Mouse (Mus musculus) heart, embryonic 15.5 days (tissue): ENCODE data around the gene Gipc3. TPM values are rescaled to one million over a fixed set of nuclear protein-coding genes. Genes with fewer than 3 reads are reported as not detected.

Experiments used
- ATAC-seq: fragments of 200-750 bp; cut with Nextera tagmentation; replicated peaks from 2 replicates; pipeline ENCODE4 v1.8.0; 2017; ENCODE audit warnings: low read depth, moderate TSS enrichment; ENCODE audit not compliant: insufficient number of reproducible peaks, insufficient read depth, low FRiP score
- H3K27ac ChIP-seq: fragments of 300-500 bp; sonication (generic); 2 replicates; pipeline ENCODE4 v1.5.1; 2015; ENCODE audit warnings: mild to moderate bottlenecking, inconsistent platforms
- H3K27me3 ChIP-seq: fragments of 300-500 bp; sonication (generic); 2 replicates; pipeline ENCODE4 v1.6.1; 2015; ENCODE audit warnings: inconsistent platforms
- H3K36me3 ChIP-seq: fragments of 300-500 bp; sonication (generic); 2 replicates; pipeline ENCODE4 v1.6.1; 2015; ENCODE audit warnings: mild to moderate bottlenecking, inconsistent platforms
- H3K4me1 ChIP-seq: fragments of 300-500 bp; sonication (generic); replicated peaks from 2 replicates; pipeline ENCODE4 v1.6.1; 2015; ENCODE audit warnings: inconsistent platforms
- H3K4me2 ChIP-seq: fragments of 300-500 bp; sonication (generic); 2 replicates; pipeline ENCODE4 v1.6.1; 2015; ENCODE audit warnings: inconsistent platforms, mild to moderate bottlenecking, moderate library complexity
- H3K4me3 ChIP-seq: fragments of 300-500 bp; sonication (generic); 2 replicates; pipeline ENCODE4 v1.5.1; 2015; ENCODE audit warnings: mild to moderate bottlenecking, inconsistent platforms
- H3K9ac ChIP-seq: fragments of 300-500 bp; sonication (generic); 2 replicates; pipeline ENCODE4 v1.6.1; 2015; ENCODE audit warnings: mild to moderate bottlenecking, inconsistent platforms
- H3K9me3 ChIP-seq: fragments of 300-500 bp; sonication (generic); replicated peaks from 2 replicates; pipeline ENCODE4 v1.6.1; 2016; ENCODE audit warnings: inconsistent platforms
- WGBS: fragments of 180-500 bp; shearing (Covaris S2); methylation state at CpG from one replicate; pipeline ENCODE4 v1.1.7; 2015; ENCODE audit warnings: mixed read lengths; 5-methylcytosine and 5-hydroxymethylcytosine counted together
- polyA plus RNA-seq: library from polyadenylated mRNA; unstranded; fragments of >200 nt; fragmentation: Nextera tagmentation; extraction: Ambion mirVana; gene quantifications from 2 replicates; pipeline ENCODE4 v1.2.1, GENCODE M21; 2015

Gene Gipc3
- polyA plus RNA-seq, 1 experiment from 2014 or later, result not detected

DNA sequence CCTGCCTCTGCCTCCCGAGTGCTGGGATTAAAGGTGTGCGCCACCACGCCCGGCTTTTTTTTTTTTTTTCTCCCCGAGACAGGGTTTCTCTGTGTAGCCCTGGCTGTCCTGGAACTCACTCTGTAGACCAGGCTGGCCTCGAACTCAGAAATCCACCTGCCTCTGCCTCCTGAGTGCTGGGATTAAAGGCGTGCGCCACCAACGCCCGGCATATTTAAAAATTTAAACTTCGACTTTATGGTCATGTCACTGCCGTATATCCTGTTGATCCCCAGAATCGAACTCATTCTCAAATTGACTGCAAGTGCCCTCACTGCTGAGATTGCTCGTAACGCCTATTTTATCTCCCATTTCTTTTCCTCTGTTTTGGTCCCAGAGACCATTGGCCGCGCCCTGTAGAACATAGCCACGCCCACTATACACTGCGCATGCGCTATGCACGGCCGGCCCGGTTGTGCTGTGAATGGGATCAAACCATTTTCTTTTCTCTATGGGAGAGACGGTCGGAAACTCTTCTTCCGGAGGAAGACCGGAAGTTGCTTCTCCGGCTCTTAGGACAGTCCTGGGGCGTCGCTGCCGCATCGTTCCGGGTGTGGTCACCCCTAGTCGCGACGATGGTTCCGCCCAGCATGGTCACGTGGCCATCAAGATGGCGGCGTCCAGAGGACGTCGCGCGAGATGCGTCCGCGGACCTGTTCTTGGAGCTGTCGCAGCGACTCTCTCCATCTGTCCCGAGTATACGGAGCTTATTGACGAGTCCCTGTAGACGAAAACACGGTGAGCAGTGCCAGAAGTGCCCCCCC lies 40.9 kb upstream of the Gipc3 start, which contains the start of the genes Dohh and Gm48551:
Gene Dohh, plus strand, starts transcription at position 627 of the 803 bp plus-strand sequence.
Gene Gm48551, plus strand, starts transcription at position 665 of the 803 bp plus-strand sequence.
- 5% methylated on average over 53 of the region's 54 CpGs for WGBS
- Histone ChIP-seq H3K9me3 (no peaks in the 10 kb centered on the region), H3K36me3 (peaks cover 28% of the 10 kb centered on the region), H3K4me1 (peaks cover 26% of the 10 kb centered on the region), H3K4me2 (peak within 1 kb of the TSS; percentile 87), H3K9ac (peak within 1 kb of the TSS; percentile 86), H3K27me3 (no peaks in the 10 kb centered on the region), H3K27ac (peak within 1 kb of the TSS; percentile 86), H3K4me3 (peak within 1 kb of the TSS; percentile 95)
- ATAC-seq, result peak; percentile 93

DNA sequence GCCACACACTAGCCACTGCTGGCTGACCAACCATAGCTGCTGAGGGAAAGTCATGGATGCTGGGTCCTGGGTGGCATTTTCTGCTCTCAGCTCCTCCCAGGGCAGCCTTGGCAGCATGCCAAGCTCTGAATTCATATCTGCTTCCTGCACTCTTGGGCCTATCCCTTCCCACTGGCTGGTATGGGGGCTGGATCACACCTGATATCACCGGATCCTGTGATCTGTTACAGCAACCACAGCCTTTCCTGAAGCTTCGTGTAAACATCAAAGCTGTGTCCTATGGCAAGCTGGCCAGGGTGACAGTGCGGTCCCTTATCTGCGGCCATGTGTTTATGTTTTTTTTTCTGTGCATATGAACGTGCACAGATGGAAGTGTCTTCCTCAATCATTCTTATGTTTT lies 39.0 kb upstream of the Gipc3 start:
- H3K9me3 ChIP-seq, result no peaks in the 10 kb centered on the region
- no peak overlapping the region for H3K9ac ChIP-seq
- no peak overlapping the region for H3K4me2 ChIP-seq
- no peaks in the 10 kb centered on the region for H3K27me3 ChIP-seq
- peak overlapping the region; percentile 11 for H3K27ac ChIP-seq
- peaks cover 34% of the 10 kb centered on the region for H3K4me1 ChIP-seq
- no peak for ATAC-seq
- H3K4me3 ChIP-seq, result no peak overlapping the region
- peaks cover 9% of the 10 kb centered on the region for H3K36me3 ChIP-seq
- WGBS, result 23% methylated on average over 5 of the region's 5 CpGs

DNA sequence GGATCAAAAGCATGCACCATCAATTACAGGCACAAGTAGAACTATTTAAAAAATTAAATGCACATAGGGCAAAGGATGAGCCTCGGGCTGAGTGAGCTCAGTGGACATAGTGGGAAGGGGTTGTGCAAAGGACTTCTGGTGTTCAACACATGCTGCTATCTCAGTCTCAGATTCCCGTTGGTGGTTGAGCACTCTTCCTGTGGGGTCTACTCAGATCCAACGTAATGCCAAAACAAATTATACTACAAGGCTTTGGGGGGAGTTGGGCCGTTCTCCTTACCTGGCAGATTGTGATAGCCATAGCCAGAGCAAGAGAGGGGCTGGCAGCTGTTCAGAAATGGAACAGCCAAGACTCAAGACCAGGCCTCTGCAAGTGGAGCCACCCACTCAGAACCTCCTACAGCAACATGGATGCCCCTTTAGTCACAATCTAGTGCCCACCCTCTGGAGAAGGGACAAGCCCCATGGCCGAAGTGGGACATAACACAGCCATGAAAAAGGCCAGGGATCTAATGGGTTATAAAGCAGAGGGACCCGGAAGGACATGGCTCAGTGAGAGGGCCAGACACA lies 36.8 kb upstream of the Gipc3 start:
- no peak overlapping the region for H3K4me3 ChIP-seq
- no peak overlapping the region for H3K9ac ChIP-seq
- H3K36me3 ChIP-seq, result peaks cover 8% of the 10 kb centered on the region; the same call in 1 of the 2 replicates
- no peak overlapping the region for H3K27ac ChIP-seq
- no peaks in the 10 kb centered on the region for H3K9me3 ChIP-seq
- no peak for ATAC-seq
- H3K4me2 ChIP-seq, result no peak overlapping the region
- H3K4me1 ChIP-seq, result peaks cover 39% of the 10 kb centered on the region
- WGBS, result 82% methylated on average over 6 of the region's 6 CpGs
- H3K27me3 ChIP-seq, result no peaks in the 10 kb centered on the region

DNA sequence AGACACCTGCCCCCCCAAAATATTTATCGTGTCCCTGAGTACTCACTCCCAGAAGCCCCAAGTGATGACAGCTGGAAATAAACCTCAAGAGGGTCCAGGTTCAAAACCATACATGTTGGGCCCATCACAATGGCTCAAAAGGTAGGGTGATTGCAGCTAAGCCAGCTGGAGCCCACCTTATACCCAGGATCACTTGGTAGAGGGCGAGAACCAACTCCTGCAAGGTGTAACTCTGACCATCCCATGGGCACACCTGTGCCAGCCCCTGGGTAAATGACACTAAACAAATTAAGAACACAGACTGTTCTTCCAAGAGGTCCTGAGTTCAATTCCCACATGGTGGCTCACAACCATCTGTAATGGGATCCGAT lies 36.1 kb upstream of the Gipc3 start:
- Histone ChIP-seq H3K9me3 (no peaks in the 10 kb centered on the region), H3K4me3 (peak overlapping the region; percentile 93), H3K4me1 (peaks cover 39% of the 10 kb centered on the region), H3K27ac (peak overlapping the region; percentile 68), H3K36me3 (peaks cover 11% of the 10 kb centered on the region; the same call in 1 of the 2 replicates), H3K27me3 (no peaks in the 10 kb centered on the region), H3K9ac (peak overlapping the region; percentile 60), H3K4me2 (peak overlapping the region; percentile 79)
- no peak for ATAC-seq
- 58% methylated on average over 3 of the region's 3 CpGs for WGBS

DNA sequence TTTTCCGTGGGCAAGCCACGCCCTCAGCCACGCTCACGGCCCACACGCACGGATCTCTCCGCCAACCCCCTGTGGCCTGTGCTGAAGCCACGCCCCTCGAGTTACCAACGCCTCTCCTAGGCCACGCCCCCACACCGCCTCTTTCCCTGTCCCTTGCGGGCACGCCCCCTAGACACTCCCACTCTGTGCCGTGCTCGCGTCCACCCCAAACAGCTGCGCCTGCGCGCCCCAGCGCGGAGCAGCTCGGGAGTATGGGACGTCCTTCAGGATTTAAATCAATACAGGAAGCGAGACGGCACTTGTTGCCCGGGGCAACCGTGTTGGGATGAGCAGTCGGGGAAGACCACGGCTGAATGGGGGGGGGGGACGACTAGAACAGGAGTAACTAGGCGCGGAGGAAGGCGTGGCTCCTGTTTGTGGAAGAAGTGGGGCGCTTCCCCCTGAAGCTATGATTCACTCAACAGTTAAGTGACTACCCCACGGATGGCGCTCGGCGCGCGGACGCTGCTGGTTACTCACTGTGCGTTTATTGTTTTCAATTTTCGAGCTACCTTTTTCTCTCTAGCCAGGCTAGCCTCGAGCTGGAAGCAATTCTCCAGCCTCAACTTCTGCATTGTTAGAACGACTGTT lies 35.6 kb upstream of the Gipc3 start:
- H3K9ac ChIP-seq, result peak overlapping the region; percentile 60
- H3K4me3 ChIP-seq, result peak overlapping the region; percentile 93
- H3K27me3 ChIP-seq, result no peaks in the 10 kb centered on the region
- peaks cover 39% of the 10 kb centered on the region for H3K4me1 ChIP-seq
- WGBS, result under 1% methylated on average over 46 of the region's 46 CpGs
- H3K36me3 ChIP-seq, result peaks cover 14% of the 10 kb centered on the region; the same call in 1 of the 2 replicates
- H3K4me2 ChIP-seq, result peak overlapping the region; percentile 89
- ATAC-seq, result peak; percentile 93
- no peaks in the 10 kb centered on the region for H3K9me3 ChIP-seq
- H3K27ac ChIP-seq, result peak overlapping the region; percentile 77

DNA sequence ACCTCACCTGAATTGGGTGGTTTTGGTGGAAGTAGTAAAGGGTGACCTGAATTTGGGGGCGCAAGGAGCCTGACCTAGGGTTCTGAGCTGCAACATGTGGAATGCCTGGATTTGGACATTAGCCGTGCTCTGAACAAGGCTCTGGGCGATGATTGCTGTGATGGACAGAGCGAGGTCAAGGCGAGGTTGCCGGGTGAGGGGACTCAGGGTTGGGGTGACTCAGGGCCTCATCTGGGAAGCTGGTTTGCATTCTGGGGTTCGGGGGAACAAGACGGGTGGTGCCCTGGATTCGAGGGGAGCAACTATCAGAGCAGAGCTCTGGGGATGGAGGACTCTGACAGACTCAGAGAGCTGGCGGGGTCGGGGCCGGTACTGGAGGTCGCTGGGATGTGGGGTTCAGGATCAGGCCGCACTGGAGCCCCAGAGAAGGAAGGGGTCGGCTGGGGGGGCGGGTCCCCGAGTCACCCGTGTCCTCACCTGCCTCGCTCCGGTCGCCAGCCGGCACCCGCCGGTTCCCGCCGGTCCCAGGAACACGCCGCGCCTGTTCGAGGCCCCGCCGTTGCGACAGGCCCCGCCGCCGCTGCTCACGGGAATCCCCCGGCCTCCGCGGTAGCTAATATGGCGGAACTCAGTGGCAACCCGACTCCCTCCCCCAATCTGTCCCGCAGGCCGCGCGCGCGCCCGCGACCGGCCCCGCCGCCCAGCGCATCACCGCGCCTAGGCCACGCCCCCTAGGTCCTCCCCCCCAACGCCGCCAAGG lies 34.9 kb upstream of the Gipc3 start, which contains the start of gene Fzr1:
Gene Fzr1, minus strand, starts transcription at position 724 of the 760 bp plus-strand sequence.
- Histone ChIP-seq H3K27ac (peak within 1 kb of the TSS; percentile 77), H3K36me3 (peaks cover 21% of the 10 kb centered on the region; the same call in 1 of the 2 replicates), H3K27me3 (no peaks in the 10 kb centered on the region), H3K4me3 (peak within 1 kb of the TSS; percentile 93), H3K9me3 (no peaks in the 10 kb centered on the region), H3K9ac (peak within 1 kb of the TSS; percentile 98), H3K4me2 (peak within 1 kb of the TSS; percentile 89), H3K4me1 (peaks cover 39% of the 10 kb centered on the region)
- ATAC-seq, result 0 out of 2 replicates have a peak, but pooled peaks have one; percentile 8
- WGBS, result 1% methylated on average over 48 of the region's 59 CpGs

DNA sequence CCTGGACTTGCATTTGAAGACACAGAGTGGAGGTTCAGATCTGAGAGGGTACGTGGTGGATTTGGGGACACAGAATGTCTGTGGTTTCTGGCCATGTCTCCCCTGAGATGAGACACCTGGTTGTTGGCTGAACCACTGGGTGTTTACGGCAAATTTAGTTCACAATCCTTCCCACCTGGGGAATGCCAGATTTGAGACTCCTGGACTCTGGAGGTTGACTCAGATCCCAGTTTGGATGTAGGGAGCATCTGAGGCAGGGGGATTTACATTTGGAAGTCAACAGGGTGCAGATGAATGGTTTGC lies 34.2 kb upstream of the Gipc3 start:
- Histone ChIP-seq H3K27me3 (no peaks in the 10 kb centered on the region), H3K4me3 (peak overlapping the region; percentile 93), H3K27ac (peak overlapping the region; percentile 77), H3K4me2 (peak overlapping the region; percentile 89), H3K9ac (peak overlapping the region; percentile 98), H3K4me1 (peaks cover 36% of the 10 kb centered on the region), H3K36me3 (peaks cover 26% of the 10 kb centered on the region; the same call in 1 of the 2 replicates), H3K9me3 (no peaks in the 10 kb centered on the region)
- ATAC-seq, result no peak
- WGBS, result 48% methylated on average over 2 of the region's 2 CpGs

DNA sequence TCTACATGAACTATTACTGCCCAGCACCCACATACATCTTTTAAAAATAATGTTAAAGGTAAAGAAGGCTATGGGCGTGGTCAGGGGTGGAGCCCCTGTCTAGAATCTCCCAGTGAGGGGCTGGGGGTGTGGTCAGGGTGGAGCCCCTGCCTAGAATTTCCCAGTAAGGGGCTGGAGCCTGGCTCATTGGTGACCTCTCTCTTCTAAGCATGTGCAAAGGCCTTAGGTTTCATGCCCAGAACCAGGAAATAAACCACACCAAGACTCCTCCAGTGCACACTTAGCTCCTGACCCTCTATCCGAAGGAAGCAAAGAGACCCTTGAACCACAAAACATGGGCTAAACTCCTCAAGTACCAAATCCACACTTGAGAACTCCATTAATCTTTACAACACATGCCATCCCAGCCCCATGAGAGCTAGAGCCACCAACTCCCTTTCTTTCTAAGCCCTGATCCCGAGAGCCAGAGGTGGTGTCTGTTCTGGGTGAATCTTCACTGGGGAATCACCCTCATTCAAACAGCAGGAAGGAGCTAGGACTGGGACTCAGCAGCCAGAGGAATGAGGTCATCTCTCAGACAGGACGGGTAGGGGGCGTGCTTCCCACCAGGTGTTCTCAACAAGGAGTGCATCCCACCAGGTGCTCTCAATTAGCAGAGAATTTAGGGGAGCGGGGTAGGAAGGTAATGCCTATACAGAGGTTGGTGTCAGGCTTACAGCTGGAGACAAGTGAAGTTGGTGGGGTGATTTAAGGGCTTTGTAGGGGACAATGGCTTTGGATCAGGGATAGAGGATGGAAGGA lies 33.7 kb upstream of the Gipc3 start:
- Histone ChIP-seq H3K27ac (peak overlapping the region; percentile 77), H3K9me3 (no peaks in the 10 kb centered on the region), H3K4me3 (peak overlapping the region; percentile 93), H3K4me2 (peak overlapping the region; percentile 89), H3K4me1 (peaks cover 30% of the 10 kb centered on the region), H3K27me3 (no peaks in the 10 kb centered on the region), H3K36me3 (peaks cover 28% of the 10 kb centered on the region; the same call in 1 of the 2 replicates), H3K9ac (peak overlapping the region; percentile 98)
- WGBS, result 35% methylated on average over 6 of the region's 6 CpGs
- ATAC-seq, result no peak

DNA sequence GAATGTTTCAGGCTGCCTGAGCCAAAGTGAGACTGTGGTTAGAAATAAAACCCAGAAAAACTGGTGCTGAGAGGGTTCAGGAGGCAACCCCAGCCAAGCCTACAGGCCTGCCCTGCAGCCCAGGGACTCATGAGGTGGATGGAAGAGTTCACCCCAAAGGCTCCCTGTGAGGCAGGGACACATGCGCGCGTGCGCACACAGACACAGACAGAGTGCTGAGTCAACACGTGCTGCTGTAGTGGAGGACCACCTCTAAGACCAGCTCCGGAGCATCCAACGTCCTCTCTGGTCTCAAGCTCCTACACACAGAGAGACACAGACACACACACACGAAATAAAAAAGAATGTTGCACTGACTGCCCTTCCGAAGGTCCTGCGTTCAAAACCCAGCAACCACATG lies 32.3 kb upstream of the Gipc3 start:
- peaks cover 30% of the 10 kb centered on the region for H3K4me1 ChIP-seq
- WGBS, result 89% methylated on average over 10 of the region's 10 CpGs
- no peak overlapping the region for H3K4me3 ChIP-seq
- H3K9ac ChIP-seq, result no peak overlapping the region
- no peak for ATAC-seq
- H3K36me3 ChIP-seq, result peaks cover 43% of the 10 kb centered on the region
- no peak overlapping the region for H3K27ac ChIP-seq
- no peaks in the 10 kb centered on the region for H3K9me3 ChIP-seq
- H3K27me3 ChIP-seq, result no peaks in the 10 kb centered on the region
- H3K4me2 ChIP-seq, result no peak overlapping the region

DNA sequence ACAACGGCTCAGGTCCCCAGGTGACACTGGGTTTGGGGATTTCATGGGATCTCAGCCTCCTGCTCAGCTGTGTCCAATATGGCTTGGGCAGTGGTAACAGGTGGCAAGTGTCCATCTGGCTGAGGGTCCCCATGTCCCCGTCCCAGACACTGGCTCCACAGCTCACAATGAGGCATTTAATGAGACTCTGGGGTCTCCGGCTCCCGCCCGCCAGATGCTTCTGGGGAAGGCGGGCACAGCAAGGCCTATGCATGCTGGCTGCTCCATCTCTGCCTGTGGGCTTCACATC lies 24.1 kb upstream of the Gipc3 start:
- peaks cover 48% of the 10 kb centered on the region for H3K4me1 ChIP-seq
- peaks cover 53% of the 10 kb centered on the region for H3K36me3 ChIP-seq
- no peaks in the 10 kb centered on the region for H3K9me3 ChIP-seq
- no peak overlapping the region for H3K27ac ChIP-seq
- H3K27me3 ChIP-seq, result no peaks in the 10 kb centered on the region
- 89% methylated on average over 6 of the region's 6 CpGs for whole genome bisulfite sequencing
- H3K9ac ChIP-seq, result no peak overlapping the region
- no peak overlapping the region for H3K4me2 ChIP-seq
- ATAC-seq, result no peak
- no peak overlapping the region for H3K4me3 ChIP-seq
